Mouse (Mus musculus) ES-Bruce4 (cell line): Measurements from ENCODE around the gene Tmem62.

Experiments used
- CTCF ChIP-seq: IDR thresholded peaks from one replicate; pipeline ENCODE4 v1.8.1; 2011; ENCODE audit warnings: low read depth, low read length
- POLR2A ChIP-seq: IDR thresholded peaks from one replicate; pipeline ENCODE4 v1.8.1; 2011; ENCODE audit warnings: low read length; ENCODE audit not compliant: insufficient read depth

GRCm38 (mm10) chr2:121006986-121007385 lies 30.2 kb downstream of the Tmem62 start:
- no peak for TF ChIP-seq POLR2A
- TF ChIP-seq CTCF = no peak
